Mouse (Mus musculus) stomach, embryonic 14.5 days (tissue): ENCODE results near the gene Iqcj. TPM values are rescaled to one million over a fixed set of nuclear protein-coding genes. Genes with fewer than 3 reads are reported as not detected.

ENCODE experiments used
- polyA plus RNA-seq: library from polyadenylated mRNA; unstranded; fragments of >200 nt; fragmentation: Nextera tagmentation; extraction: Ambion mirVana; gene quantifications from 2 replicates; pipeline ENCODE4 v1.2.1, GENCODE M21; 2014

Gene Iqcj
- polyA plus RNA-seq, 1 experiment from 2014 or later = not detected

Other genes starting within 250 kb of the Iqcj start
- 0.20 TPM in 1 of 2 replicates, not detected in the other for gene Iqschfp, start within 50 bp of the Iqcj start, polyA plus RNA-seq
- gene Schip1, start 172.6 kb downstream of the Iqcj start, polyA plus RNA-seq = 47.2 and 52.7 TPM in 2 replicates